Mouse (Mus musculus): ENCODE measurements around the gene Fcer2a. TPM values are rescaled to one million over a fixed set of nuclear protein-coding genes. Genes with fewer than 3 reads are reported as not detected.
A peak's percentile ranks its signal among the peaks of the same experiment; 100 is the strongest.

The Fcer2a gene
- total RNA-seq (2021): under 1 TPM; 0.29 to 0.59 TPM

GRCm38 (mm10) chr8:3694121-3694520 lies at the start of gene Fcer2a:
TSS of gene Fcer2a (minus strand) at chr8:3694175.
- no peak for DNase-seq (ENCODE audit: low spot score)
- intact Hi-C loops (cut with DNase I): no loop called here

- intact Hi-C loops (cut with DNase I): no loop called here
- no peak for DNase-seq (ENCODE audit: low spot score)
Measured at GRCm38 (mm10) chr8:3736947-3737346, 43.0 kb upstream of the Fcer2a start.

GRCm38 (mm10) chr8:3735599-3735998 lies 41.6 kb upstream of the Fcer2a start:
- no peak for DNase-seq (ENCODE audit: low spot score)

GRCm38 (mm10) chr8:3734084-3734483 lies 40.1 kb upstream of the Fcer2a start:
- intact Hi-C loops (cut with DNase I): no loop called here
- no peak for DNase-seq (ENCODE audit: low spot score)

More at GRCm38 (mm10) chr8:3735599-3735998, 41.6 kb upstream of the Fcer2a start:
- intact Hi-C loops (cut with DNase I): no loop called here

GRCm38 (mm10) chr8:3721041-3721440 lies 27.1 kb upstream of the Fcer2a start:
- DNase-seq (ENCODE audit: low spot score): no peak
- intact Hi-C loops (cut with DNase I): no loop called here

GRCm38 (mm10) chr8:3720551-3720950 lies 26.6 kb upstream of the Fcer2a start, which contains the start of gene Clec4g:
TSS of gene Clec4g (minus strand) at chr8:3720651.
- no peak for DNase-seq (ENCODE audit: low spot score)
- intact Hi-C loops (cut with DNase I): no loop called here

GRCm38 (mm10) chr8:3718559-3718958 lies 24.6 kb upstream of the Fcer2a start:
- DNase-seq (ENCODE audit: low spot score): peak; percentile 32
- intact Hi-C loops (cut with DNase I): loop anchor here (5.0 kb wide), 1 partner anchor 239 kb away; no protein-coding TSS in a partner anchor

GRCm38 (mm10) chr8:3717321-3717954 lies 23.5 kb upstream of the Fcer2a start:
- DNase-seq (ENCODE audit: low spot score): no peak
- intact Hi-C loops (cut with DNase I): loop anchor here (5.0 kb wide), 1 partner anchor 240 kb away; no protein-coding TSS in a partner anchor

GRCm38 (mm10) chr8:3711646-3712045 lies 17.7 kb upstream of the Fcer2a start:
- intact Hi-C loops (cut with DNase I): no loop called here
- DNase-seq (ENCODE audit: low spot score): no peak

- intact Hi-C loops (cut with DNase I): no loop called here
- DNase-seq (ENCODE audit: low spot score): no peak
Measured at GRCm38 (mm10) chr8:3710312-3710711, 16.3 kb upstream of the Fcer2a start.

- intact Hi-C loops (cut with DNase I): no loop called here
- DNase-seq (ENCODE audit: low spot score): no peak
Measured at GRCm38 (mm10) chr8:3707611-3708010, 13.6 kb upstream of the Fcer2a start.

- DNase-seq (ENCODE audit: low spot score): no peak
- intact Hi-C loops (cut with DNase I): no loop called here
Measured at GRCm38 (mm10) chr8:3705711-3706110, 11.7 kb upstream of the Fcer2a start.

GRCm38 (mm10) chr8:3701491-3701890 lies 7.5 kb upstream of the Fcer2a start:
- intact Hi-C loops (cut with DNase I): no loop called here
- no peak for DNase-seq (ENCODE audit: low spot score)

- no peak for DNase-seq (ENCODE audit: low spot score)
- intact Hi-C loops (cut with DNase I): no loop called here
Measured at GRCm38 (mm10) chr8:3690774-3691173, 3.2 kb downstream of the Fcer2a start.

- intact Hi-C loops (cut with DNase I): no loop called here
- DNase-seq (ENCODE audit: low spot score): no peak
Measured at GRCm38 (mm10) chr8:3687537-3687936, 6.4 kb downstream of the Fcer2a start.

- intact Hi-C loops (cut with DNase I): no loop called here
- no peak for DNase-seq (ENCODE audit: low spot score)
Measured at GRCm38 (mm10) chr8:3685422-3685821, 8.6 kb downstream of the Fcer2a start.

- no peak for DNase-seq (ENCODE audit: low spot score)
- intact Hi-C loops (cut with DNase I): no loop called here
Measured at GRCm38 (mm10) chr8:3684530-3684929, 9.4 kb downstream of the Fcer2a start.

- DNase-seq (ENCODE audit: low spot score): no peak
- intact Hi-C loops (cut with DNase I): no loop called here
Measured at GRCm38 (mm10) chr8:3683408-3684176, 10.4 kb downstream of the Fcer2a start.

GRCm38 (mm10) chr8:3682435-3682834 lies 11.5 kb downstream of the Fcer2a start:
- intact Hi-C loops (cut with DNase I): no loop called here
- no peak for DNase-seq (ENCODE audit: low spot score)

GRCm38 (mm10) chr8:3679656-3680055 lies 14.3 kb downstream of the Fcer2a start:
- intact Hi-C loops (cut with DNase I): no loop called here
- DNase-seq (ENCODE audit: low spot score): no peak

GRCm38 (mm10) chr8:3679236-3679635 lies 14.7 kb downstream of the Fcer2a start:
- no peak for DNase-seq (ENCODE audit: low spot score)
- intact Hi-C loops (cut with DNase I): no loop called here

All from heart, postnatal 25 days (tissue).